Mouse (Mus musculus) small intestine, adult 2 months (tissue): ENCODE results near the gene D930048N14Rik.

ENCODE experiments used
- CTCF ChIP-seq: fragments of 200-500 bp; IDR thresholded peaks from 2 replicates; pipeline ENCODE4 v1.5.1; 2012; ENCODE audit warnings: low read depth, mild to moderate bottlenecking, control low read depth, inconsistent platforms, low read length, moderate library complexity, mixed read lengths; ENCODE audit not compliant: insufficient replicate concordance, insufficient read length; ENCODE audit errors: extremely low read depth
- POLR2A ChIP-seq: fragments of 200-500 bp; IDR thresholded peaks from 2 replicates; pipeline ENCODE4 v1.6.1; 2012; ENCODE audit warnings: low read depth, mild to moderate bottlenecking, control low read depth, inconsistent platforms, low read length, moderate library complexity

GRCm38 (mm10) chr11:51662632-51663031 lies 11.9 kb downstream of the D930048N14Rik start:
- TF ChIP-seq POLR2A (no peak), CTCF (no peak)
